Mouse (Mus musculus): ENCODE measurements around the gene Gpr4.
A peak's percentile ranks its signal among the peaks of the same experiment; 100 is the strongest.

The Gpr4 gene

DNA sequence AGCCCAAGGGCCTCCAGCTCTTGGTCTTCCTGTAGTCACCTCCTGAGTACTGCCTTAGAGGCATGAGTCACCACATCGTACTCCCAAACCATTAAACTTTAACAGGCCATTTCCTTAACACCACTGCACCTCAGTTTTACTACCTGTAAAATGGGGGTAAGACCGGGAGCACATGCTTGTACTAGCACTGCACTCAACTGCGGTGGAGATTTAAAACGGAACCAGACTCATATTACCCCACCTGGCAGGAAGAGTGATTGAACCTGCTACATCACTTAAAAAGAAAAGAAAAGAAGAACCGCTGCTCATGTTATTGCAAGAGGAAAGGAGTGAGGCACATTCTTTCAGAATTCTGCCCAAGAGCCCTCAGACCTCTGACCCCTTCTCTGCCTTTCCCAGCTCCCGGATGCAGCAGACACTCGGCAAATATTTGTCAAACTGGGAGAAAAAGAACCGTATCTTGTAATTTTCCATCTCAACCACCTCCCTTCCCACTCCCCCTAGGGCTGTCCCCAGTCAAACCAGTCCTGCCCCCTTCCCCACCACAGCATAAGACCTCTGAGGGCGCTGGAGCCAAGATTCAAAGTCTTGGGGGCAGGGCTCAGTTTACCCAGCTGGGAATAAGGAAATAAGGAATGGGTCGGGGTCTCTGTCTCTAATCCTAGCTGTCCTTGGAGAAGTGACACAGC, 56.8 kb downstream of the Gpr4 start:
- peak; percentile 42 for DNase-seq

- DNase-seq, result peak; percentile 81
These were observed 57.5 kb downstream of the Gpr4 start for GRCm38 (mm10) chr7:19269721-19270441.

- no peak for DNase-seq
These were observed 58.3 kb downstream of the Gpr4 start for GRCm38 (mm10) chr7:19270509-19271237.

- DNase-seq, result peak; percentile 87
These were observed 59.2 kb downstream of the Gpr4 start, which contains the start of gene Vasp for GRCm38 (mm10) chr7:19271238-19272172. TSS of gene Vasp (minus strand) at chr7:19271817.

GRCm38 (mm10) chr7:19272173-19272764, 59.9 kb downstream of the Gpr4 start:
- DNase-seq, result peak; percentile 85

Measured in lung, postnatal 14 days (tissue).